Mouse (Mus musculus) liver, postnatal 0 days (tissue): ENCODE data around the gene Msrb3. TPM values are rescaled to one million over a fixed set of nuclear protein-coding genes. Genes with fewer than 3 reads are reported as not detected.

Experiments used
- ATAC-seq: fragments of 200-750 bp; cut with Nextera tagmentation; 2 replicates; pipeline ENCODE4 v1.8.0; 2017; ENCODE audit warnings: mild to moderate bottlenecking, moderate library complexity
- DNase-seq: peaks from one replicate; pipeline ENCODE4 v3.0.0-alpha.2; 2016
- H3K27ac ChIP-seq: fragments of 300-500 bp; sonication (generic); 2 replicates; pipeline ENCODE4 v1.5.1; 2014; ENCODE audit warnings: antibody characterized with exemption, moderate library complexity, mild to moderate bottlenecking, low read depth
- H3K27me3 ChIP-seq: fragments of 300-500 bp; sonication (generic); 2 replicates; pipeline ENCODE4 v1.6.1; 2014; ENCODE audit warnings: low read length, control low read depth, mixed read lengths; ENCODE audit not compliant: insufficient read depth
- H3K36me3 ChIP-seq: fragments of 300-500 bp; sonication (generic); replicated peaks from 2 replicates; pipeline ENCODE4 v1.6.1; 2014; ENCODE audit warnings: mild to moderate bottlenecking, control low read depth, low read length, moderate library complexity, mixed read lengths; ENCODE audit not compliant: insufficient read depth
- H3K4me1 ChIP-seq: fragments of 300-500 bp; sonication (generic); 2 replicates; pipeline ENCODE4 v1.6.1; 2014; ENCODE audit warnings: antibody characterized with exemption, mild to moderate bottlenecking, control low read depth; ENCODE audit not compliant: insufficient read depth
- H3K4me2 ChIP-seq: fragments of 300-500 bp; sonication (generic); 2 replicates; pipeline ENCODE4 v1.6.1; 2014; ENCODE audit warnings: low read depth, mild to moderate bottlenecking, low read length, moderate library complexity, mixed read lengths
- H3K4me3 ChIP-seq: fragments of 300-500 bp; sonication (generic); 2 replicates; pipeline ENCODE4 v1.5.1; 2014; ENCODE audit warnings: low read depth, low read length
- H3K9ac ChIP-seq: fragments of 300-500 bp; sonication (generic); replicated peaks from 2 replicates; pipeline ENCODE4 v1.6.1; 2014; ENCODE audit warnings: mild to moderate bottlenecking, moderate library complexity
- H3K9me3 ChIP-seq: fragments of 300-500 bp; sonication (generic); 2 replicates; pipeline ENCODE4 v1.6.1; 2016; ENCODE audit warnings: mild to moderate bottlenecking, control low read depth, low read length, mixed read lengths
- CTCF ChIP-seq: sonication (generic); IDR thresholded peaks from 2 replicates; pipeline ENCODE4 v1.5.1; 2016; ENCODE audit warnings: antibody characterized with exemption, low read depth
- EP300 ChIP-seq: IDR thresholded peaks from 2 replicates; pipeline ENCODE4 v1.6.1; 2016; ENCODE audit warnings: antibody characterized with exemption, low read depth, mild to moderate bottlenecking
- WGBS: fragments of 180-500 bp; shearing (Covaris S2); extraction: QIAGEN DNeasy Blood & Tissue Kit; methylation state at CpG from one replicate; pipeline ENCODE4 v1.1.7; 2014; ENCODE audit not compliant: insufficient replicate concordance; 5-methylcytosine and 5-hydroxymethylcytosine counted together
- polyA plus RNA-seq: library from polyadenylated mRNA; unstranded; fragments of >200 nt; fragmentation: Nextera tagmentation; extraction: Ambion mirVana; gene quantifications from 2 replicates; pipeline ENCODE4 v1.2.1, GENCODE M21; 2015

The Msrb3 gene
- polyA plus RNA-seq, 1 experiment from 2014 or later: 2.7 TPM

DNA sequence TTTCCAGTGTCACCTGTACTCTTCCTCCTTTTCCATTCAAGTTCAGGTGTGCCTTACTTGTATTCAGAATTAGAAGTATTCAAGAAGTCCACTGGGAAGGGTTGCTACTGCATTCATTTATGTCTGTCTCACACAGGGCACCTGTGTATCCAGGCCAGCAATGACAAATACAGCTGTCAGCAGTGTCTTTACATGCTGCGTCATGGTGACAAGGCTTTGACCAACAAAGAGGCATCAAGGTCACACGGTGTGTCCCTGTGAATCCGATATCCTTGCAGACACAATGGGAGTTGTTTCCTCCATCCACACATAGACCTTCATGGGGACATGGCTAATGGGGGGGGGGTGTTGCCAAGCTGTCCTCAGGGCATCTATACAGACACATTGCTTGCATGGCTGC, 121.4 kb downstream of the Msrb3 start:
- Histone ChIP-seq H3K4me1 (no peaks in the 10 kb centered on the region), H3K27me3 (no peaks in the 10 kb centered on the region), H3K4me2 (no peak overlapping the region), H3K27ac (no peak overlapping the region), H3K36me3 (no peaks in the 10 kb centered on the region), H3K9me3 (no peaks in the 10 kb centered on the region), H3K4me3 (no peak overlapping the region), H3K9ac (no peak overlapping the region)
- TF ChIP-seq EP300: no peak
- WGBS: 78% methylated on average over 3 of the region's 3 CpGs
- no peak for DNase-seq
- no peak for ATAC-seq

DNA sequence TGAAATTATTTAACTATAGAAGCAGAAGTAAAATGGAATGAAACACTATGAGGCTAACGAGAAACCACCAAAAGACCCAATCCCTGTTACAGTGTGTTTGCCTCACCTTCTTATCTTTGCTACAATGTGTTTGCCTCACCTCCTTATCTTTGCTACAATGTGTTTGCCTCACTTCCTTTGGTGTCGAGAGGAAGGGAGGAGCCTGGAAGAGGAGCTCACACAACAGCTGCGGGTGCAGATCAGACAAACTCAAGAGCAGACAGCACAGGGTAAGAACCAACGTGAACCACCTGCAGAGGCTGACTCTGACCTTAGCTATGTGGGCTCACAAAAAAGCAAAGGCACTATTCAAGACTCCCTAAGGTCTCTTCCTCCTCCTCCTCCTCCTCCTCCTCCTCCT, 123.5 kb downstream of the Msrb3 start:
- DNase-seq (no peak), ATAC-seq (peak; percentile 41)
- 38% methylated on average over 4 of the region's 4 CpGs for WGBS

DNA sequence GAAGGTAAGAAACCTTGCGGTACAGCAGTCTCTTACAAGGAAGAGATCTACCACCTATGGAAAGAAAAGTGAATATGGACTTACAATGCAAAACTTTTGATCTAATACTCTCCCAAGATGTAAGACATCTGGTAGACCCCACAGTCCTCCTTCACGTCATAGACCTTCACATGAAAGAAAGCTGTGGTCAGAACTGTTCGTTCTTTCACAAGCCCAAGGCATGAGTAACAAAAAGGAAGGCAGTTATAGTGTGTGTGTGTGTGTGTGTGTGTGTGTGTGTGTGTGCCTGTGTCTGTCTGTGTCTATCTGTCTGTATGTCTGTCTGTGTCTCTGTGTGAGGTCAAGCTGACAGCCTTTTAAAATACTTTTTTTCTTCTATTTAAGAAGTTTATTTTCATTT, 131.5 kb downstream of the Msrb3 start:
- H3K27ac ChIP-seq: no peak overlapping the region
- no peak overlapping the region for H3K4me3 ChIP-seq
- ATAC-seq (no peak), DNase-seq (no peak)
- no peak overlapping the region for H3K9ac ChIP-seq
- 69% methylated on average over 3 of the region's 3 CpGs for WGBS
- no peaks in the 10 kb centered on the region for H3K27me3 ChIP-seq
- TF ChIP-seq CTCF (no peak), EP300 (no peak)
- H3K36me3 ChIP-seq: no peaks in the 10 kb centered on the region
- H3K9me3 ChIP-seq: no peaks in the 10 kb centered on the region
- H3K4me2 ChIP-seq: no peak overlapping the region
- no peaks in the 10 kb centered on the region for H3K4me1 ChIP-seq

More for the DNA sequence above, 123.5 kb downstream of the Msrb3 start:
- Histone ChIP-seq H3K4me2 (no peak overlapping the region), H3K4me1 (no peaks in the 10 kb centered on the region), H3K27me3 (no peaks in the 10 kb centered on the region), H3K9me3 (no peaks in the 10 kb centered on the region), H3K9ac (no peak overlapping the region), H3K4me3 (no peak overlapping the region), H3K27ac (no peak overlapping the region), H3K36me3 (no peaks in the 10 kb centered on the region)
- TF ChIP-seq EP300 (no peak), CTCF (no peak)

DNA sequence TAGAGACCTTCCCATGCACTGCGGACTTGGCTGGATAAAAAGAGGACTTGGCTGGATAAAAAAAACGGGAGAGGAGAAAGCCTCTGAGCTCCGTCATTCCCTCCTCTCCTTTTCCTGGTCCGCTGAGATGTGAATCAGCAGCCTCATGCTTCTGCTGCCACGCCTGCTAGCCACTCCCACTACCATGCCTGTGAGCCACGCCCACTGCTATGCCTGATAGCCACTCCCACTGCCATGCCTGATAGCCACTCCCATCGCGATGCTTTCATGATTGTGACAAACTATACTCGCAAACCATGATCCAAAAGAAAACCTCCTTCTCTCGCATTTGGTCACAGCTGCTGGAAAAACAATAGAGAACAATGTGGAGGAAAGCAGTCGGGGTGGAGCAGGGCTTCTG, 133.5 kb downstream of the Msrb3 start:
- no peaks in the 10 kb centered on the region for H3K4me1 ChIP-seq
- no peaks in the 10 kb centered on the region for H3K27me3 ChIP-seq
- H3K27ac ChIP-seq: no peak overlapping the region
- no peak for TF ChIP-seq EP300
- no peak for TF ChIP-seq CTCF
- H3K9me3 ChIP-seq: no peaks in the 10 kb centered on the region
- ATAC-seq (no peak), DNase-seq (no peak)
- H3K36me3 ChIP-seq: no peaks in the 10 kb centered on the region
- 84% methylated on average over 11 of the region's 11 CpGs for WGBS
- H3K4me3 ChIP-seq: no peak overlapping the region
- no peak overlapping the region for H3K9ac ChIP-seq
- no peak overlapping the region for H3K4me2 ChIP-seq

DNA sequence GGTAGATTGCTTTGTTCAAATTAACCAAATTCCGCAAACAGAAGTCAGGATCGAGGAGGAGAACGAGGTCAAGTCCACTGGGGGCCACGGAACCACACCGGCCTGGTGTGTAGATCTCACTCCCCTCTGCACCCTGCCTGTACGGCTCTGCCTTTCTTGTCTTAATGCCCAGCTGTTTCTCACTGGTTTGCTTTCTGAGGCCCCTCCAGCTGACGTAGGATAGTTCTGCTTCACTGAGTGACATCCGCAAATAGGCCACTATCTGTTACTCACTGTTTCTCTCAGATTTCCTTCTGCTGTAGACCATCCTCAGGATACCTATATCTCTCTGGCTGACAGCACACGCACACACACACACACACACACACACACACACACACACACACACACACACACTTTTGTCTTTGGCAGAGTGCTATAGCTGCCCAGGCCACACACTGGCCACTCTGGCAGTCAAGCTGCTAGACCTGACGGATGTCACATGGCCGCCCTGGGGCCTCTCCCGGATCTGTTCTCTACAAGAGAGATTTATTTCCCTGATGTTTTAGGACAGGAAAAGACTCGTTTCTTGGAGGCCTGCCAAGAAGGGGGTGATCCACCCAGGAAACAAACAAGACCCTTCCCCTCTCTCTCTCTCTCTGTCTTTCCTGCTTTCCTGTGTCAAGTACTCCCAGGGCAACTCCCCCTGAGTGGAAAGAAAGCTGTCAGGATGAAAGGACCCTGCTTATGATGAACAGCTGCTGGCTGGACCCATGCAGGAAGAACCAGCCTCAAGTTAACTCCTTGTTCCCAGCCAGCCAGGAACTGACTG, 135.0 kb downstream of the Msrb3 start:
- Histone ChIP-seq H3K4me2 (no peak overlapping the region), H3K9me3 (no peaks in the 10 kb centered on the region), H3K9ac (no peak overlapping the region)

DNA sequence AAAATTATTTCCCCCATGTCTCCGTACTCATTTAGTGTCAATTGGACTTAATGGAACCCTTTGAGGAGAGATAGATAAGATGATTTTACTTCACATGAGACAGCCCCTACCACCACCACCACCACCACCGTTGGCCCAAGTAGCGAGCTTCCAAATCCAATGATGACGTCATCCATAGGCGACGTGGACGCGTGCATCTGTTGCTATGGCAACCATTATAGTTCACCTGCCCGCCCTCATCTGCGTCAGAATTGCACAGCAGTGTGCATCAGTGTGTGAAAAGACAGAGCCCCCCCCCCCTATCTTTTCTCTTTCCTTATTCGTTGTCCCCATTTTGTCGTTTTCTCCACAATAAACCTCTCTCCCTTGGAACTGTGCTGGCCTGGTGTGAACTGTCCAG, 135.9 kb downstream of the Msrb3 start:
- no peak for DNase-seq
- no peak overlapping the region for H3K9ac ChIP-seq
- no peaks in the 10 kb centered on the region for H3K27me3 ChIP-seq
- no peaks in the 10 kb centered on the region for H3K9me3 ChIP-seq
- H3K4me3 ChIP-seq: no peak overlapping the region
- no peak overlapping the region for H3K4me2 ChIP-seq
- no peaks in the 10 kb centered on the region for H3K4me1 ChIP-seq
- TF ChIP-seq EP300: no peak
- TF ChIP-seq CTCF: no peak
- no peak overlapping the region for H3K27ac ChIP-seq
- no peak for ATAC-seq
- H3K36me3 ChIP-seq: no peaks in the 10 kb centered on the region
- WGBS: 88% methylated on average over 12 of the region's 12 CpGs

More for the DNA sequence above, 135.0 kb downstream of the Msrb3 start:
- H3K27ac ChIP-seq: no peak overlapping the region
- DNase-seq (peak; percentile 25), ATAC-seq (peak; percentile 43; the same call in 1 of the 2 replicates)
- H3K36me3 ChIP-seq: no peaks in the 10 kb centered on the region
- 42% methylated on average over 13 of the region's 13 CpGs for WGBS
- H3K4me1 ChIP-seq: no peaks in the 10 kb centered on the region
- no peak overlapping the region for H3K4me3 ChIP-seq
- no peaks in the 10 kb centered on the region for H3K27me3 ChIP-seq
- TF ChIP-seq CTCF (no peak), EP300 (no peak)
